Mouse (Mus musculus): Measurements from ENCODE around the gene Vmn1r138.
"Not testable (repeated sequence)": the region's sequence is repeated elsewhere in the genome, so short reads cannot be mapped to it uniquely, and the experiment has no call there.

Vmn1r138 gene

GRCm38 (mm10) chr7:22028797-22029196 lies at the start of gene Vmn1r138:
Vmn1r138 (minus strand) TSS chr7:22028897.
- DNase-seq (ENCODE audit: low read depth) = not testable (repeated sequence)

DNA sequence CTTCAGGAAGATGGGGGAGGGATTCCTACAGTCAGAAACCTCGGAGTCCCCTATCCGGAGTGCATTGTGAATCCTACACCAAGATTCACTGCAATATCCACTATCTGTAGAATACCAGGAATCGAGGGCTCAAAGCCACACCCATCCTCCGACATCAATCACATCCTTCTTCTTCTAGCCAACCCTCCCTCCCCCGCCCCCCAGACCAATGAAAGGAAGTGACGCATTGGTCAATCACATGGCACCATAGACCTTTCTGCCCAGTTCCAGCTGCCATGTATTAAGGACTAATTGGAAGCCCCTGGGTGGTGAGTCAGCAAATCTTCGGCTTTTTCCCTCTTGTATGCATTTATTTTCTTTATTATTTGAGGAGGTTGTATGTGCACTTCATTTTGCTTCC lies 40.1 kb upstream of the Vmn1r138 start, which contains the start of gene Vmn1r139:
TSS of gene Vmn1r139 (plus strand) at position 301 of the 400 bp plus-strand sequence.
- DNase-seq (ENCODE audit: low read depth) = not testable (repeated sequence)

GRCm38 (mm10) chr7:22056205-22056604 lies 27.5 kb upstream of the Vmn1r138 start, which contains the start of gene Gm6176:
Gm6176 (minus strand) TSS chr7:22056305.
- not testable (repeated sequence) for DNase-seq (ENCODE audit: low read depth)

GRCm38 (mm10) chr7:21994287-21994686 lies 34.4 kb downstream of the Vmn1r138 start, which contains the start of gene Vmn1r137:
Vmn1r137 (plus strand) TSS chr7:21994587.
- not testable (repeated sequence) for DNase-seq (ENCODE audit: low read depth)

Measured in c-Kit-positive CD71-positive TER-119-negative erythroid progenitor cells, embryonic 14.5 days (primary cell).